Mouse (Mus musculus): ENCODE results near the gene Ppp1r2. TPM values are rescaled to one million over a fixed set of nuclear protein-coding genes. Genes with fewer than 3 reads are reported as not detected.

The Ppp1r2 gene
- polyA plus RNA-seq, 1 experiment from 2014 or later: 90.5 TPM

- WGBS: 34% methylated on average over 20 of the region's 20 CpGs
- no peaks in the 10 kb centered on the region for H3K9me3 ChIP-seq (replicated peaks; ENCODE audit: control insufficient read depth, low read length)
- DNase-seq (ENCODE audit: low spot score) (peak; percentile 49), ATAC-seq (peak; percentile 29; the same call in 1 of the 2 replicates)
- H3K27me3 ChIP-seq (replicated peaks; ENCODE audit: control insufficient read depth, insufficient read depth, low read length): no peaks in the 10 kb centered on the region
- H3K9ac ChIP-seq (ENCODE audit: low read length): no peak overlapping the region
- peaks cover 8% of the 10 kb centered on the region for H3K4me1 ChIP-seq (ENCODE audit: control insufficient read depth, insufficient read depth, low read length)
- peak overlapping the region; percentile 29; the same call in 1 of the 2 replicates for H3K4me2 ChIP-seq (ENCODE audit: low read length)
- no peak overlapping the region for H3K27ac ChIP-seq (ENCODE audit: low read depth, low read length)
- no peaks in the 10 kb centered on the region for H3K36me3 ChIP-seq (ENCODE audit: control insufficient read depth, insufficient read depth, low read length)
- no peak overlapping the region for H3K4me3 ChIP-seq (ENCODE audit: low read depth, low read length)
These were observed 41.3 kb downstream of the Ppp1r2 start for GRCm38 (mm10) chr16:31233541-31234339.

GRCm38 (mm10) chr16:31233167-31233498 is 41.9 kb downstream of the Ppp1r2 start:
- H3K4me1 ChIP-seq (ENCODE audit: control insufficient read depth, insufficient read depth, low read length): peaks cover 8% of the 10 kb centered on the region
- no peak overlapping the region for H3K4me3 ChIP-seq (ENCODE audit: low read depth, low read length)
- no peak overlapping the region for H3K27ac ChIP-seq (ENCODE audit: low read depth, low read length)
- DNase-seq (ENCODE audit: low spot score) (no peak), ATAC-seq (no peak)
- no peak overlapping the region for H3K9ac ChIP-seq (ENCODE audit: low read length)
- H3K36me3 ChIP-seq (ENCODE audit: control insufficient read depth, insufficient read depth, low read length): no peaks in the 10 kb centered on the region
- H3K9me3 ChIP-seq (replicated peaks; ENCODE audit: control insufficient read depth, low read length): no peaks in the 10 kb centered on the region
- H3K27me3 ChIP-seq (replicated peaks; ENCODE audit: control insufficient read depth, insufficient read depth, low read length): no peaks in the 10 kb centered on the region
- WGBS: 67% methylated on average over 4 of the region's 4 CpGs
- H3K4me2 ChIP-seq (ENCODE audit: low read length): peak overlapping the region; percentile 29; the same call in 1 of the 2 replicates

- Histone ChIP-seq H3K27ac (ENCODE audit: low read depth, low read length) (no peak overlapping the region), H3K4me2 (ENCODE audit: low read length) (no peak overlapping the region), H3K9ac (ENCODE audit: low read length) (no peak overlapping the region), H3K27me3 (replicated peaks; ENCODE audit: control insufficient read depth, insufficient read depth, low read length) (no peaks in the 10 kb centered on the region), H3K9me3 (replicated peaks; ENCODE audit: control insufficient read depth, low read length) (no peaks in the 10 kb centered on the region), H3K4me1 (ENCODE audit: control insufficient read depth, insufficient read depth, low read length) (peaks cover 8% of the 10 kb centered on the region), H3K36me3 (ENCODE audit: control insufficient read depth, insufficient read depth, low read length) (no peaks in the 10 kb centered on the region), H3K4me3 (ENCODE audit: low read depth, low read length) (no peak overlapping the region)
- ATAC-seq (no peak), DNase-seq (ENCODE audit: low spot score) (no peak)
- 83% methylated on average over 5 of the region's 5 CpGs for WGBS
These were observed 42.4 kb downstream of the Ppp1r2 start for GRCm38 (mm10) chr16:31232491-31233166.

- Histone ChIP-seq H3K4me2 (ENCODE audit: low read length) (no peak overlapping the region), H3K27ac (ENCODE audit: low read depth, low read length) (no peak overlapping the region), H3K4me3 (ENCODE audit: low read depth, low read length) (no peak overlapping the region), H3K9ac (ENCODE audit: low read length) (no peak overlapping the region), H3K9me3 (replicated peaks; ENCODE audit: control insufficient read depth, low read length) (no peaks in the 10 kb centered on the region), H3K36me3 (ENCODE audit: control insufficient read depth, insufficient read depth, low read length) (no peaks in the 10 kb centered on the region), H3K27me3 (replicated peaks; ENCODE audit: control insufficient read depth, insufficient read depth, low read length) (no peaks in the 10 kb centered on the region), H3K4me1 (ENCODE audit: control insufficient read depth, insufficient read depth, low read length) (peaks cover 8% of the 10 kb centered on the region)
- ATAC-seq (no peak), DNase-seq (ENCODE audit: low spot score) (no peak)
- 75% methylated on average over 5 of the region's 5 CpGs for WGBS
These were observed 43.5 kb downstream of the Ppp1r2 start for GRCm38 (mm10) chr16:31231591-31231990.

GRCm38 (mm10) chr16:31227746-31228145 is 47.3 kb downstream of the Ppp1r2 start:
- WGBS: 87% methylated on average over 1 of the region's 1 CpGs
- ATAC-seq: no peak
- H3K4me2 ChIP-seq (ENCODE audit: low read length): no peak overlapping the region
- H3K36me3 ChIP-seq (ENCODE audit: control insufficient read depth, insufficient read depth, low read length): no peaks in the 10 kb centered on the region
- H3K27me3 ChIP-seq (replicated peaks; ENCODE audit: control insufficient read depth, insufficient read depth, low read length): no peaks in the 10 kb centered on the region
- no peak overlapping the region for H3K9ac ChIP-seq (ENCODE audit: low read length)
- no peaks in the 10 kb centered on the region for H3K4me1 ChIP-seq (ENCODE audit: control insufficient read depth, insufficient read depth, low read length)
- H3K9me3 ChIP-seq (replicated peaks; ENCODE audit: control insufficient read depth, low read length): no peaks in the 10 kb centered on the region
- no peak overlapping the region for H3K4me3 ChIP-seq (ENCODE audit: low read depth, low read length)
- no peak overlapping the region for H3K27ac ChIP-seq (ENCODE audit: low read depth, low read length)
- DNase-seq (ENCODE audit: low spot score): no peak

GRCm38 (mm10) chr16:31215271-31215670 is 59.8 kb downstream of the Ppp1r2 start:
- DNase-seq (ENCODE audit: low spot score) (no peak), ATAC-seq (no peak)
- no peak overlapping the region for H3K4me3 ChIP-seq (ENCODE audit: low read depth, low read length)
- H3K36me3 ChIP-seq (ENCODE audit: control insufficient read depth, insufficient read depth, low read length): no peaks in the 10 kb centered on the region
- no peak overlapping the region for H3K27ac ChIP-seq (ENCODE audit: low read depth, low read length)
- H3K27me3 ChIP-seq (replicated peaks; ENCODE audit: control insufficient read depth, insufficient read depth, low read length): no peaks in the 10 kb centered on the region
- no peak overlapping the region for H3K4me2 ChIP-seq (ENCODE audit: low read length)
- no peaks in the 10 kb centered on the region for H3K9me3 ChIP-seq (replicated peaks; ENCODE audit: control insufficient read depth, low read length)
- H3K4me1 ChIP-seq (ENCODE audit: control insufficient read depth, insufficient read depth, low read length): no peaks in the 10 kb centered on the region
- no peak overlapping the region for H3K9ac ChIP-seq (ENCODE audit: low read length)
- WGBS: 97% methylated on average over 4 of the region's 4 CpGs

GRCm38 (mm10) chr16:31213463-31213862 is 61.6 kb downstream of the Ppp1r2 start:
- H3K27me3 ChIP-seq (replicated peaks; ENCODE audit: control insufficient read depth, insufficient read depth, low read length): no peaks in the 10 kb centered on the region
- no peaks in the 10 kb centered on the region for H3K36me3 ChIP-seq (ENCODE audit: control insufficient read depth, insufficient read depth, low read length)
- no peak for ATAC-seq
- H3K27ac ChIP-seq (ENCODE audit: low read depth, low read length): no peak overlapping the region
- H3K4me2 ChIP-seq (ENCODE audit: low read length): no peak overlapping the region
- DNase-seq (ENCODE audit: low spot score): no peak
- WGBS: 85% methylated on average over 6 of the region's 6 CpGs
- H3K4me1 ChIP-seq (ENCODE audit: control insufficient read depth, insufficient read depth, low read length): no peaks in the 10 kb centered on the region
- H3K9ac ChIP-seq (ENCODE audit: low read length): no peak overlapping the region
- no peak overlapping the region for H3K4me3 ChIP-seq (ENCODE audit: low read depth, low read length)
- no peaks in the 10 kb centered on the region for H3K9me3 ChIP-seq (replicated peaks; ENCODE audit: control insufficient read depth, low read length)

GRCm38 (mm10) chr16:31211503-31211902 is 63.6 kb downstream of the Ppp1r2 start:
- WGBS: 43% methylated on average over 9 of the region's 9 CpGs
- Histone ChIP-seq H3K4me2 (ENCODE audit: low read length) (no peak overlapping the region), H3K36me3 (ENCODE audit: control insufficient read depth, insufficient read depth, low read length) (no peaks in the 10 kb centered on the region), H3K27ac (ENCODE audit: low read depth, low read length) (no peak overlapping the region), H3K4me1 (ENCODE audit: control insufficient read depth, insufficient read depth, low read length) (no peaks in the 10 kb centered on the region), H3K27me3 (replicated peaks; ENCODE audit: control insufficient read depth, insufficient read depth, low read length) (no peaks in the 10 kb centered on the region), H3K4me3 (ENCODE audit: low read depth, low read length) (no peak overlapping the region), H3K9me3 (replicated peaks; ENCODE audit: control insufficient read depth, low read length) (no peaks in the 10 kb centered on the region), H3K9ac (ENCODE audit: low read length) (no peak overlapping the region)
- DNase-seq (ENCODE audit: low spot score) (peak; percentile 18), ATAC-seq (no peak)

- Histone ChIP-seq H3K27ac (ENCODE audit: low read depth, low read length) (no peak overlapping the region), H3K4me3 (ENCODE audit: low read depth, low read length) (no peak overlapping the region), H3K27me3 (replicated peaks; ENCODE audit: control insufficient read depth, insufficient read depth, low read length) (no peaks in the 10 kb centered on the region), H3K9me3 (replicated peaks; ENCODE audit: control insufficient read depth, low read length) (no peaks in the 10 kb centered on the region), H3K4me2 (ENCODE audit: low read length) (no peak overlapping the region), H3K4me1 (ENCODE audit: control insufficient read depth, insufficient read depth, low read length) (no peaks in the 10 kb centered on the region), H3K36me3 (ENCODE audit: control insufficient read depth, insufficient read depth, low read length) (no peaks in the 10 kb centered on the region), H3K9ac (ENCODE audit: low read length) (no peak overlapping the region)
- no peak for DNase-seq (ENCODE audit: low spot score)
- WGBS: 82% methylated on average over 4 of the region's 4 CpGs
- no peak for ATAC-seq
These were observed 64.6 kb downstream of the Ppp1r2 start for GRCm38 (mm10) chr16:31210453-31210852.
